Mouse (Mus musculus) MEL (cell line): ENCODE data around the gene Eef2.

Experiments used
- CTCF ChIP-seq, 3 experiments: IDR thresholded peaks in 2 of 3; conservative IDR thresholded peaks in 1 of 3; 2 replicates each; pipeline ENCODE4 v1.5.1; 2011 to 2012; ENCODE audit warnings: low read length in 3 of 3, low read depth in 2 of 3, mild to moderate bottlenecking in 2 of 3, improper control_type of control experiment in 1 of 3, inconsistent platforms in 1 of 3, mixed read lengths in 1 of 3, moderate library complexity in 1 of 3; ENCODE audit not compliant: control insufficient read depth in 1 of 3, insufficient read depth in 1 of 3, poor library complexity in 1 of 3, severe bottlenecking in 1 of 3
- EP300 ChIP-seq, 2 experiments: IDR thresholded peaks; 2 replicates each; pipeline ENCODE4 v1.6.1; 2011; ENCODE audit warnings: improper control_type of control experiment in 2 of 2, low read length in 2 of 2, low read depth in 1 of 2, mild to moderate bottlenecking in 1 of 2
- KAT2A ChIP-seq: conservative IDR thresholded peaks from 2 replicates; pipeline ENCODE4 v1.6.1; 2012; ENCODE audit warnings: low read depth, low read length, improper control_type of control experiment, inconsistent platforms
- MYC ChIP-seq: IDR thresholded peaks from 2 replicates; pipeline ENCODE4 v1.6.1; 2011; ENCODE audit warnings: low read depth, mild to moderate bottlenecking, low read length, improper control_type of control experiment, moderate library complexity
- TCF12 ChIP-seq: IDR thresholded peaks from 2 replicates; pipeline ENCODE4 v1.6.1; 2014; ENCODE audit warnings: low read depth, mild to moderate bottlenecking, inconsistent platforms, low read length, improper control_type of control experiment, moderate library complexity
- USF2 ChIP-seq, 2 experiments: IDR thresholded peaks; 2 replicates each; pipeline ENCODE4 v1.6.1; 2011 to 2012; ENCODE audit warnings: improper control_type of control experiment in 2 of 2, low read length in 2 of 2, borderline replicate concordance in 1 of 2, inconsistent platforms in 1 of 2, low read depth in 1 of 2, mild to moderate bottlenecking in 1 of 2; ENCODE audit not compliant: insufficient read depth in 1 of 2
- ZKSCAN1 ChIP-seq: IDR thresholded peaks from 2 replicates; pipeline ENCODE4 v1.6.1; 2012; ENCODE audit warnings: low read depth, mild to moderate bottlenecking, inconsistent platforms, low read length, improper control_type of control experiment, moderate library complexity

- TF ChIP-seq ZKSCAN1 (no peak), KAT2A (no peak), TCF12 (no peak), EP300 (IDR thresholded peaks at IDR 0.05; ENCODE audit: low read depth in 1 of 2, low read length in 2 of 2) (no peak), CTCF (IDR thresholded peaks at IDR 0.05 in 2 of 3, conservative IDR thresholded peaks at IDR 0.05 in 1 of 3; ENCODE audit: control insufficient read depth in 1 of 3, insufficient read depth in 1 of 3, low read depth in 2 of 3, low read length in 3 of 3, poor library complexity in 1 of 3, severe bottlenecking in 1 of 3) (no peak), MYC (no peak), USF2 (IDR thresholded peaks at IDR 0.05; ENCODE audit: borderline replicate concordance in 1 of 2, insufficient read depth in 1 of 2, low read depth in 1 of 2, low read length in 2 of 2) (no peak)
These were observed 16.6 kb downstream of the Eef2 start for GRCm38 (mm10) chr10:81192968-81193501.
